8 mouse cellular contexts compared by ENCODE assay signal in the genomic region with DNA sequence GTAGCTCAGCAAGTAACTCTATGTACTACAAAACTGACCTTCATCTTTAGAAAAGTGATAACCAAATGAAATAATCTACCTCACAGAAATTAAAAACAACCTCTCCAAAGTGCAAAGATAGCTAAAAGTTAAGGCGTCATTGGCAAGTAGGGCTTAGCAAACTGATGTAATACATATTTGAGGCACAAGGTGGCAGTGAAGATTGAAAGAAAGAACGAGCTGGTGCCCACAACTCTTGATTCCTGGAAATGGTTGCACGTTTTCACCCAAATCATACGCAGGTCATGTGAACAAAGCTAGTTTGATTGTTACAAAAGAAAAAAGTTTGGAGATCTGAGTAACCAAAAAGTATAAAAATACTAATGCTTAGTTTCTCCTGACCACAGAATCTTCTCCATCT.
A peak's percentile ranks its signal among the peaks of the same experiment; 100 is the strongest.
DNase-seq lines count a peak whose midpoint lies in the region; ATAC-seq and TF ChIP-seq lines count a peak whose summit lies in the region.

No protein-coding gene starts in this region.

- H3K4me3 ChIP-seq in gastrocnemius, adult 2 months = peak overlapping the region; percentile 33

- peak overlapping the region; percentile 46 for H3K27ac ChIP-seq in gastrocnemius, adult 2 months

- peak; percentile 72 for TF ChIP-seq CTCF in gastrocnemius, adult 2 months (IDR thresholded peaks at IDR 0.05)

- DNase-seq in gastrocnemius, adult 2 months = no peak
- no peak for DNase-seq in gastrocnemius, postnatal 4 days (ENCODE audit: low spot score in 2 of 2)
- DNase-seq in right cerebral cortex, adult 2 months (ENCODE audit: low spot score in 2 of 2) = peak; percentile 44 to 74
- DNase-seq in right cerebral cortex, postnatal 4 days = no peak
- DNase-seq in c-Kit-positive CD71-negative TER-119-negative erythroid progenitor cells, embryonic 14.5 days (ENCODE audit: low read depth) = peak; percentile 71
- no peak for DNase-seq in urinary bladder, adult 18-20 months (ENCODE audit: low spot score in 2 of 2)

- peak; percentile 75 to 87 for ATAC-seq in hematopoietic stem cell, adult 5-6 weeks (replicated peaks in 1 of 2; ENCODE audit: insufficient read depth in 1 of 2, low FRiP score in 2 of 2, low TSS enrichment in 1 of 2, low read depth in 1 of 2, poor library complexity in 2 of 2, severe bottlenecking in 2 of 2)
- peak; percentile 96 for ATAC-seq in megakaryocyte, adult 5-6 weeks (ENCODE audit: poor library complexity, severe bottlenecking)

- intact Hi-C loops in gastrocnemius, adult 2 months (cut with DNase I) = loop anchor here (2.0 kb wide), 1 partner anchor 17 kb away; no protein-coding TSS in a partner anchor

Comparison
In these comparisons a context has a peak if more than half of its experiments do, and no peak if none do; other contexts are left out.
1. DNase-seq: peak in right cerebral cortex, adult 2 months (2 of 2) and c-Kit-positive CD71-negative TER-119-negative erythroid progenitor cells, embryonic 14.5 days (single experiment); none in gastrocnemius, adult 2 months (single experiment), gastrocnemius, postnatal 4 days (0 of 2), right cerebral cortex, postnatal 4 days (single experiment) and urinary bladder, adult 18-20 months (0 of 2).